Comparison of ENCODE assay signal across 31 mouse cellular contexts in genomic region chr4:130025544-130025943, GRCm38 (mm10). TPM values are rescaled to one million over a fixed set of nuclear protein-coding genes. Genes with fewer than 3 reads are reported as not detected.
DNase-seq lines count a peak whose midpoint lies in the region; ATAC-seq lines count a peak whose summit lies in the region.
"Had no signal": no experiment of that assay in that cellular context is flagged by ENCODE, and none has a peak within 500 bp of the region (broad histone marks: within the 10 kb centered on the region; RNA-seq: fewer than 3 reads in every experiment).

No protein-coding gene starts in this region.

- no peak overlapping the region for H3K9ac ChIP-seq in hindbrain, embryonic 11.5 days (ENCODE audit: low read depth, low read length)
- H3K9ac ChIP-seq: hindbrain, embryonic 13.5 days; limb, embryonic 13.5 days; liver, embryonic 12.5 days; liver, postnatal 0 days; neural tube, embryonic 15.5 days had no signal

- peak; percentile 42 for DNase-seq in embryo, embryonic 10.5 days (ENCODE audit: low spot score)
- no peak for DNase-seq in embryo, embryonic 9.5 days (ENCODE audit: extremely low spot score)
- DNase-seq in 416B (ENCODE audit: low read depth) (peak; percentile 28), ZHBTc4 (ENCODE audit: low read depth, low spot score) (peak; percentile 53)
- DNase-seq in adrenal gland, postnatal 14 days = no peak
- no peak for DNase-seq in hindbrain, embryonic 11.5 days (ENCODE audit: low spot score)
- DNase-seq: adrenal gland, postnatal 36 days; cerebellum, adult 2 months; cerebellum, postnatal 14 days; gastrocnemius, postnatal 25 days; heart, adult 11 months; heart, postnatal 36 days; kidney, postnatal 14 days; liver, postnatal 0 days; midbrain, embryonic 14.5 days; right cerebral cortex, postnatal 25 days; thymus, adult 18-20 months; thymus, postnatal 25 days had no signal

- no peaks in the 10 kb centered on the region for H3K27me3 ChIP-seq in hindbrain, embryonic 11.5 days (ENCODE audit: control insufficient read depth, insufficient read depth, low read length)
- H3K27me3 ChIP-seq: neural tube, embryonic 15.5 days had no signal

- H3K4me2 ChIP-seq in hindbrain, embryonic 11.5 days (replicated peaks; ENCODE audit: low read depth, low read length) = no peak overlapping the region
- H3K4me2 ChIP-seq: hindbrain, embryonic 13.5 days; limb, embryonic 13.5 days; liver, embryonic 12.5 days; neural tube, embryonic 15.5 days had no signal

- H3K36me3 ChIP-seq in hindbrain, embryonic 11.5 days (ENCODE audit: control insufficient read depth, insufficient read depth, low read length) = no peaks in the 10 kb centered on the region
- H3K36me3 ChIP-seq: heart, embryonic 10.5 days; limb, embryonic 13.5 days; liver, embryonic 12.5 days had no signal

- no peaks in the 10 kb centered on the region for H3K4me1 ChIP-seq in hindbrain, embryonic 11.5 days (replicated peaks; ENCODE audit: control insufficient read depth, insufficient read depth, low read length)
- H3K4me1 ChIP-seq: limb, embryonic 13.5 days; liver, embryonic 12.5 days had no signal

- no peaks in the 10 kb centered on the region for H3K9me3 ChIP-seq in hindbrain, embryonic 11.5 days (ENCODE audit: control insufficient read depth, low read length)
- H3K9me3 ChIP-seq: heart, embryonic 10.5 days; hindbrain, embryonic 13.5 days; limb, embryonic 13.5 days; liver, embryonic 12.5 days; neural tube, embryonic 15.5 days had no signal

- H3K27ac ChIP-seq in hindbrain, embryonic 11.5 days (ENCODE audit: low read depth, low read length) = no peak overlapping the region
- H3K27ac ChIP-seq: heart, embryonic 10.5 days; hindbrain, embryonic 13.5 days; limb, embryonic 13.5 days; liver, embryonic 12.5 days; macrophage; neural tube, embryonic 15.5 days; stomach, postnatal 0 days had no signal

- 50% methylated on average over 8 of the region's 8 CpGs for WGBS in hindbrain, embryonic 11.5 days

- H3K4me3 ChIP-seq in hindbrain, embryonic 11.5 days (ENCODE audit: low read depth, low read length) = no peak overlapping the region
- H3K4me3 ChIP-seq: heart, embryonic 10.5 days; hindbrain, embryonic 13.5 days; limb, embryonic 13.5 days; liver, embryonic 12.5 days; neural tube, embryonic 15.5 days had no signal

- 0 out of 2 replicates have a peak, but pooled peaks have one; percentile 17 for ATAC-seq in megakaryocyte progenitor cell, adult 5-6 weeks (replicated peaks; ENCODE audit: poor library complexity)
- no peak for ATAC-seq in hindbrain, embryonic 11.5 days (ENCODE audit: low FRiP score)
- ATAC-seq: CD4-positive, CD25-positive, alpha-beta regulatory T cell, adult 4 months; forebrain, embryonic 14.5 days; intestine, postnatal 0 days; liver, embryonic 12.5 days; liver, postnatal 0 days; lung, postnatal 0 days had no signal

RNA-seq across cellular contexts. Expression of gene Col16a1, which starts 22.1 kb away (rescaled TPM):
- total RNA-seq in megakaryocyte progenitor cell, adult 5-6 weeks (2015) = 0.24 and 1.1 TPM in 2 replicates
- 0.17 and 0.84 TPM in 2 replicates for total RNA-seq in megakaryocyte progenitor cell, adult 5-6 weeks (2017)
- total RNA-seq in adrenal gland, postnatal 14 days (2021) = 20.0 and 21.3 TPM in 2 replicates
- 5.3 and 9.9 TPM in 2 replicates for polyA plus RNA-seq in hindbrain, embryonic 11.5 days (2014; fragmentation: Nextera tagmentation; extraction: Ambion mirVana)
- total RNA-seq: monocyte, adult 5-6 weeks had no signal
- polyA plus RNA-seq: CD4-positive, CD25-positive, alpha-beta regulatory T cell, adult 4 months; macrophage had no signal

RNA-seq across cellular contexts. Expression of gene Adgrb2, which starts 40.9 kb away (rescaled TPM):
- total RNA-seq in megakaryocyte progenitor cell, adult 5-6 weeks (2015) = not detected in 2 replicates
- total RNA-seq in megakaryocyte progenitor cell, adult 5-6 weeks (2017) = 0.41 TPM in 1 of 2 replicates, not detected in the other
- total RNA-seq in adrenal gland, postnatal 14 days (2021) = 16.0 and 17.3 TPM in 2 replicates
- polyA plus RNA-seq in hindbrain, embryonic 11.5 days (2014; fragmentation: Nextera tagmentation; extraction: Ambion mirVana) = 4.5 and 6.3 TPM in 2 replicates
- total RNA-seq: monocyte, adult 5-6 weeks had no signal
- polyA plus RNA-seq: liver, postnatal 0 days; macrophage had no signal

Comparison
In these comparisons a context has a peak if more than half of its experiments do, and no peak if none do; other contexts are left out.
1. DNase-seq: peak in embryo, embryonic 10.5 days (single experiment), 416B (single experiment) and ZHBTc4 (single experiment); none in embryo, embryonic 9.5 days (single experiment), adrenal gland, postnatal 14 days (single experiment) and hindbrain, embryonic 11.5 days (single experiment).
2. RNA of gene Col16a1, which starts 22.1 kb away (total RNA-seq): 20.0 to 21.3 TPM in adrenal gland, postnatal 14 days; 0.17 to 1.1 TPM in megakaryocyte progenitor cell, adult 5-6 weeks; every median in the first group is over 10 times any median in the second.
3. RNA of gene Adgrb2, which starts 40.9 kb away (total RNA-seq): 16.0 to 17.3 TPM in adrenal gland, postnatal 14 days; 0.41 TPM in megakaryocyte progenitor cell, adult 5-6 weeks; every median in the first group is over 10 times any median in the second.